Mouse (Mus musculus): ENCODE results near the gene Mdga1. TPM values are rescaled to one million over a fixed set of nuclear protein-coding genes. Genes with fewer than 3 reads are reported as not detected.

The Mdga1 gene
- total RNA-seq, 2 experiments from 2014 or later: 30.4 to 36.6 TPM

DNA sequence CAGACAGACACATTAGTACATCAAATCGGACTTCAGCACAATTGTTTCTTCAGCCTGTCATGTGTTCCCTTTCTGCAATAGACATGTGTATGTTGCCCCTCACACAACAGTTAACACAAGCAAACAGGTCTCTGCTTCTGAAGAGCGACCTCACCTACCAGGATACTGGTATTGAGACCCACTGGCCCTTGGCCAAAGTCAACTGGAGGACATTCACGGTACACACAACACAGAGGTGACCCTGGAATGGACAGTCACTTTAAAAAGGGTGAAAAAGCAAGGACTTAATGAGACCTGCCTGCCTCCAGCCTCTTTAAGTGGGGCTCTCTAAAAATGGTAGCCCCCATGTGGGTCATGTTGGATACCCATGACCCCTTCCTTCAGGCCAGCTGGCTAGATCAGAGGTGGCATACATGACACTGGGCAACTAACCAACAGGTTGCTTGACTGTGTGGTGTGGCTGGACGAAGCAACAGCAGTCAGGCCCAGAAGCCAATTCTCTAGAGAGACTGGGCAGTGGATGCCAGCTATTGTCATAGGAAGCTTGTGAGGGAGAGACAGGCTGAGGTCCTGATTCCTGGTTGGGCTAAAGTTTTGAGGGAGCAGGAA, 145.3 kb downstream of the Mdga1 start:
- no peak for DNase-seq (ENCODE audit: low spot score in 2 of 2)
- intact Hi-C loops (cut with DNase I): no loop called here

DNA sequence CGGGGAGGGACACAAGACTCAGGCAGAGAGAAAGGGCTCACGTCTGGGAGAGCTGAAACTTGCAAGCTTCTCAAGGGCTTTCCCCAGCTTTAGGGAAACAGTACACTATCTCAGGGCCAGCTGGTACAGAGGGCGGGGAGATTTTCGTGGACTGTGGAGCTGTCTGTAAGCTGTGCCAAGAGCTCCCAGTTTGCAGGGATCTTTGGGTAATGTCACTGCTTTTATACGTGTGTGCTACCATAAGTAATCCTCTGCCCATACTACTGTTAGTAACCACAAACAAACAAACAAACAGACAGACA, 145.7 kb downstream of the Mdga1 start:
- intact Hi-C loops (cut with DNase I): no loop called here
- peak in 1 of 2 experiments; percentile 68 for DNase-seq (ENCODE audit: low spot score in 2 of 2)

DNA sequence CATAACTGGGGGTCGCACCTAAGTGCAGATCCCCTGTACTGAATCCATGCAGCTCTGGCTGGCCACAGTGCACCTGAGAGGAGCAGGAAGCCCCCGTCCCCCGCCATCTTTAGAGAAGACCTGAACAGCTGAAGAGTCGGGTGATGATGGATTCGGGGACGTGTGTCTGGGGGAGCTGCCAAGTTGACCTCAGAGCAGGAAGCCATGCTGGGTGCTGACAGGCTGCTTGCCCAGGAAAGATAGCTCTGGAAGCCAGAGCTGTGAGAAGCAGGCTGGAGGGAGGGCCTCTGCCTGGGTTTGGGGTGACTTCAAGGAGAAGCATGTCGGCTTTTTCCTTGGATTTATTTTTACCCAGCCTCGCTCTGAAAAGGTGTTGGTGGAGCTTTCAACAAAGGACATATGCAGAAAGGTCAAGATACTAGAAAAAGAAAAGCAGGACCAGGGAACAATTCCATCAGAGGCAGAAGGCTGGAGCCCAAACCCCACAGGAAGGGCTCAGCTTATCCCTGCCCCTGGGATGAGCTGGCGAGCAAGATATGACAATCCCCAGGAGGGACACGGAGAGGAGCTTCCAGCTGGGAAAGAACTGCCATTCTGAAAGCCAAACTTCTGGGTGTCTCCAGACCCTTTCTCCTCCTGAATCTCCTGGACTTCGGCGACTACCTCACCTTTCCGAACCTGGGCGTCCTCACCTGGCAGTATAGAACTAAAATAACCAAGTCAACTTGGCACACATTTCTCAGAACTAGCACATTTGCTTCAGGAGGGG, 146.3 kb downstream of the Mdga1 start:
- intact Hi-C loops (cut with DNase I): no loop called here
- DNase-seq (ENCODE audit: low spot score in 2 of 2): peak in 1 of 2 experiments; percentile 24

DNA sequence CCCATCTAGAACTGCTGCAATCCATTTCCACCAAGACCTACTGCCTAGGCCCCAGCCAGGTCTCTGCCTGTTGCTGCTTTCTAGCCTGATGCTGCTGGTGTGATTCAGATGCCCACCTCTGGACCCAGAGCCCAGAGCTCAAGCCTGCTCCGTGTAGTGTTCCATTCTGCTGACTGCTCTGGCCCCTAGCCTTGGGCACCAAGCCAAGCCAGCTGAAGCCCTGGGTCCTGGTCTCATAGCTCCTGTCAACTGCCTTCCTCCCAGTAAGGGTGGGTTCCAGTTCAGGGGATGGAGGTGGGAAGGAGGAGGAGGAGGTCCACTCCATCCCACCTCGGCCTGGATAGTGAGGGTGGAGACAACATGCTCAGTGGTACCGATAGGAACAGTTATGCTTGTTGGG, 150.3 kb downstream of the Mdga1 start:
- intact Hi-C loops (cut with DNase I): no loop called here
- no peak for DNase-seq (ENCODE audit: low spot score in 2 of 2)

DNA sequence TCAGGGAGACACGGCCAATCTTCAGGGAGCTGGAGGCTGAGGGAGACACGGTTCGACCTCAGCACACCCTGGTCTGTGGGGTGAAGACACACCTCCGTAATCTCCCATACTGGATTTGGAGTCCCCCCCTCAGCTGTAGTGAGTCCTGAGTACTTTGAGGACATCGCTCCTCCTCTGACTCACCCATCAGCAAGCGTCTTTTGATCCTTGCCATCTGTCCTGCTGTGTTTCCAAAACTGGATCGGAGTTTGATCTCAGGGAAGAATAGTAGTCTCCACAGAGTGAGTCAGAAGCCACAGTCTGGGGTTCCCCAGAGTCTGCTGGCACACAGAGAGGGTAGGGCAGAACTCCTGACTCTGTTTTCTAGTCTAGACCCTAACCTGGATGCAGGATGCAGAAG, 150.9 kb downstream of the Mdga1 start:
- intact Hi-C loops (cut with DNase I): no loop called here
- peak in 1 of 2 experiments; percentile 45 for DNase-seq (ENCODE audit: low spot score in 2 of 2)

DNA sequence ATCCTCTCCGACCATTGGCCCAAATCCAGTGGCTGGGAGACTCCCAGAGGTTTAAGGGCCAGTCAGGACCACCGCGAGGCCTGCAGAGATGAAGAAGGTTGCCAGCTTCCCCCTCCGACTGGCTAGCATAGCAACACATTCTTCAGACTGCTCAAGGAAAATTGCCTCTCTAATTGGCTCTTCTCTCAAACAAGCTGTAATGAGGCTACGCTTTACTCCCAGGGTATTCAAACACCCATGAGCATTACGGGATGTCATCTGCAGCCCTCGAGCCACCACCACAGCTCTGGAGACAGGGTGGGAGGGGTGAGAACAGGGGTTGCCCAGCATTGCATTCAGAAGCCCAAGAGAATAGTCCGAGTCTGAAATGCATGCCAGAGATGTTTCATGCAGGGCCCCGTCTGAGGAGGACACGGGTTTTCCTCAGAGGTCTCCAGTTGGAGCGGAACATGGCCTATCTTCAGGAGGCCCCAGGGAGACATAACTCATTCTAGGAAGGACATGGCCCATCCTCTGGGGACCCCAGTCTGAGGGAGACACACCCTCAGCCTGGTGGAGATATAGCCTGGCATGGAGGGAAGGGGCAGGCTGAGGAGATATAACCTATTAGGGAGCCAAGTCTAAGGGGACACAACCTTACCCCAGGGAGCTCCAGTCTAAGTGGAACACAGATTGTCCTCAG, 151.5 kb downstream of the Mdga1 start:
- intact Hi-C loops (cut with DNase I): no loop called here
- DNase-seq (ENCODE audit: low spot score in 2 of 2): no peak

DNA sequence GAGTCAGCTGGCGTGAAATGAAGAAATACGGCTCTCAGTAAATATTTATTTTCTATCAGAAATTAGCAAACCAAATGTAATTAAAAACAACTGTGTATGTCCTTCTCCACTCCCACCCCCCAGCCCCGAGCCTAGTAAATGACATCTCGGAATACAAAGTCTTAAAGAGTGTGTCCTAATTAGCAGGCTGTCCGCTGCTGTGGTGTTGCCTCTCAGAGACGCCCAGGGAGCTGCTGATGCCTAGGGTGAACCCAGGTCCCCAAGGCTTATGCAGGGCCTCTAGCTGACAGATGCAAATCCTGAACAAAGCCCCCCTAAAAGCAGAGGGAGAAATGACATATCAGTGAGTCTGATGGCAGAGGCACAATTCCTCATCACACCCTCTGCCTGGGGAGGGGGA, 155.1 kb downstream of the Mdga1 start:
- DNase-seq (ENCODE audit: low spot score in 2 of 2): no peak
- intact Hi-C loops (cut with DNase I): no loop called here

DNA sequence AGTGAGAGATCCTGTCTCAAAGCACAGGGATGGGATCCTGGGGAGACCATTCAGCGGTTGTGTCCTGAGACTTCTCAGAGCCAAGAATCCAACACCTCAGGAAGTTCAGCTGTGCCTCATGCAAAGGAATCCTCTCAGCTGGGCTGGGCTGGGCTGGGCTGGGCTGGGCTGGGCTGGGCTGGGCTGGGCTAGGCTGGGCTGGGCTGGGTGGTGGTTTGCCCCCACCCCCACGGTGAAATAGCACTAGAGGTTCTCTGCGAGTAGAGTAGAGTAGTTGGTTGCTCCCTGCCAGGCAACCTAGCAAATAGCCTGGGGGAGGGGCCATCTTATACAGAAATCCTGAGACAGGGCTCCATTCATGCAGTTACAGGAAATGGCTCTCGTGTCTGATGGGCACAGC, 156.6 kb downstream of the Mdga1 start:
- DNase-seq (ENCODE audit: low spot score in 2 of 2): no peak
- intact Hi-C loops (cut with DNase I): no loop called here

DNA sequence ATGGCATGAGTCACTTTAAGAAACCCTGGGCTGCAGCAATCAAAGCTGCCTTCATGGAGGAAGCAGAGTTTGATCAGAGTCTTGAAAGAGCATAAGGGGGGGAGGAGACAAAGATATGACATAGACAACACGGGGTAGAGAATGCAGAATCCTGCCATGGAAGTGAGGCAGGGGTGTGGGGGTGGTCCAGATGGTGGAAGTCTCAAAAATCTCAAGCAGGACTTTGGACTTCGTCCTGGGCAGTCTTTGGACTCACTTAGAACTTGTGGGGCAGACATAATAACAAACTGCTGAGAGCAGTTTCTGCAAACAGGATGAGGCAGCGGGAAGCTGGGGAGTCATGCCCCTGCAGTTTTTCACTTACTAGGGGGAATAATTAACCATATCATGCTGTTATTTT, 166.3 kb downstream of the Mdga1 start:
- no peak for DNase-seq (ENCODE audit: low spot score in 2 of 2)
- intact Hi-C loops (cut with DNase I): loop anchor here (5.0 kb wide), 1 partner anchor 44 kb away; no protein-coding TSS in a partner anchor

DNA sequence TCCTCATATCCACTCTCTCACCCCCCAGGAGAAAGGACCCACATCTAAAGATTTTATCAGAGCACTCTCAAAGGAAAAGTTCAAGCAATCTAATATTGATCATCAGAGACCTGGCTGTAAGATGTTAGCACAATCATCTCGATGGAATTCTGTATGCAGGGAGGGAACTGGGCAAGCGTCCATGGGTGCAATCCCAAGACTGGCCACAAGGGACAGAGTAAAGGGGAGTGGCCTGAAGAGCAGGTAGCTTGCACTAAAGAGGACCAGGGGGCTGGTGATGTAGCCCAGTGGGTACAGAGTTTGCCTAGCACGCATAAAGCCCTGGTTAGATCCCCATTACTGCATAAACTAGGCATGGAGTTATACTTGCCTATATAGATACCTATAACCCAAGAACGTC, 168.5 kb downstream of the Mdga1 start:
- intact Hi-C loops (cut with DNase I): loop anchor here (5.0 kb wide), 1 partner anchor 46 kb away; no protein-coding TSS in a partner anchor
- DNase-seq (ENCODE audit: low spot score in 2 of 2): no peak

DNA sequence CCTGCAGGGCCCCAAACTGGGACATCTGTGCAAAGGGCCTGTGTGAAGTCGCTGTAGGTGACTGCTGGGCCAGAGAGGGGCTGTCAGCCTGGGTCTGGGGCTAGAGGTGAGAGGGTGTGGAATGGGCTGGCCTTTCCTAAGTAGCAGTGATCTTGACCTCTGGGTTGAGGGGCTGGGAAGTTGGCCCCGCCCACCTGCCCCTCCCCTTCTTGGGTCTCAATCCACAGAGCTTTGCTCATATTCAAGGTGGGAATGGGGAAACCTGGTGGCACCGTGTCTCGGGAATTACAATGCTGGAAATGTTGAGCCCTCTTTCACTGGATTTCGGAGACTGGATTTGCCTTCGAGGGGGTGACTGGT, 169.8 kb downstream of the Mdga1 start:
- intact Hi-C loops (cut with DNase I): loop anchor here (5.0 kb wide), 1 partner anchor 47 kb away; no protein-coding TSS in a partner anchor
- DNase-seq (ENCODE audit: low spot score in 2 of 2): no peak

DNA sequence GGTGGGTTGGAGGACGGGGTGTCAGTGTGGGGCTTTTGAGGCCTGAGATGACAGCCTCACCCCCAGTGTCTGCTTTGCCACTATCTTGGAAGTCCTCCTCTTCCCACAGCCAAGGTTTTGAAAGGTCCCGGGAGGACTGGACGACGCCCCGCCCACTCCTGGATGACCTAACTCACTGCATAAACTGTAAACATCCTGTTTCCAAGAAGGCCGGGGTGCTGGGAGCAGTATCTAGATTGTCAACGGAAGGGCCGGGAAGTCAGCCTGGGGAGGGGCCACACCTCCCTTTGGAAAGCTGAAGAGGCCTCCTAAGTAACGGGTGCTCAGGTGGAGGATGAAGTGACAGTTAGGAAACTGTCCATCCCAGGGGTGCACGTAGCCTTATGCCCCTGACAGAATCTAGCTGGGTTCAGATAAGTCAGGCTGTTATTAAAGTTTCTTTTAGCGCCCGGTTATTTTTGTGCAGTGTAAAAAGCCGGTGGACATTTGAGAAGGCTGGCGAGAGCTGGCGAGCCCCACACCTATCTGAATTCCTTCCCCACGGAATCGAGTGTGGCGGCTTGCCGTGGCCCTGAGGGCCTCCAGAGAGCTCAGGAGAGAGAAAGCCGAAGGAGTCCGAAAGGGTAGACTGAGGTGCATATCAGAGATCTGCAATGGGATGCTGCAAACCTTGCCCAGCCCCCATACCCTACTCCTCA, 170.3 kb downstream of the Mdga1 start:
- no peak for DNase-seq (ENCODE audit: low spot score in 2 of 2)
- intact Hi-C loops (cut with DNase I): loop anchor here (5.0 kb wide), 1 partner anchor 48 kb away; no protein-coding TSS in a partner anchor

DNA sequence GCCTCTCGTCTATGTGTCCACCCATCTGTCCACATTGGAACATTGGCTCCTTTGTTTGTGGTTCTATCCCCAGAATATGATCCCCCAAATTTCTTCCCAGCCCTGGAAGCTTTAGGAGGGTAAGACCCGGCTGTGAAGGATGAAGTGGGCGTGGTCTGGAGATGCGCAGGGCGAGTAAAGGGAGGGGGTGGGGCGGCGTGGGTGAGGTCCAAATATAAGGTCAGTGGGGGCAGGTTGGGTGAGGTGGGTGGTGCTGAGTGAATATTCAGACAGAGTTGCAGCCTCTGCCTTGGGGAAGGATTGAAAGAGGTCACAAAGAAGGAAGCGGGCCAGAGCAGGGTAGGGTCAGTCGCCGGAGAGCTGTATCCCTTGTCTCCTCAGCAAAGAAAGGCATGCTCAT, 171.7 kb downstream of the Mdga1 start:
- DNase-seq (ENCODE audit: low spot score in 2 of 2): no peak
- intact Hi-C loops (cut with DNase I): no loop called here

DNA sequence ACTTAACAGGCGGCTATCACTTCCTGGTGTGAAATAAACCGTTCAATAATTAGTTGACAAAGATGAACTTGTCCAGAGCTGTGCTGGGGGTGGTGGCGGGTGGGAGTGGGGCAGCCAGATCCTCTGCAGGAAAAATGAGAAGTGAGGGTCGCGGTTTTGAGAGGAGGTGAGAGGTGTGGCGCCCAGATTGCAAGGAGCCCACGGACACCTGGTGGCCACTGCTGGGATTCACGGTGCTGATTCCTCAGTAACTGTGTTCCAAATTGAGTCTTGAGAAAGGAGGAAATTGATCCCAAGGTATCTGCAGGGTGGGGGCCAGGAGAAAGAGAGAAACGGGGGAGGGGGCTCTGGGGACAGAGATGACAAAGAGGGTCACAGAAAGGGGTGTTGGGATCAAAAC, 173.1 kb downstream of the Mdga1 start:
- intact Hi-C loops (cut with DNase I): loop anchor here (2.0 kb wide), 1 partner anchor 86 kb away; no protein-coding TSS in a partner anchor
- DNase-seq (ENCODE audit: low spot score in 2 of 2): no peak

DNA sequence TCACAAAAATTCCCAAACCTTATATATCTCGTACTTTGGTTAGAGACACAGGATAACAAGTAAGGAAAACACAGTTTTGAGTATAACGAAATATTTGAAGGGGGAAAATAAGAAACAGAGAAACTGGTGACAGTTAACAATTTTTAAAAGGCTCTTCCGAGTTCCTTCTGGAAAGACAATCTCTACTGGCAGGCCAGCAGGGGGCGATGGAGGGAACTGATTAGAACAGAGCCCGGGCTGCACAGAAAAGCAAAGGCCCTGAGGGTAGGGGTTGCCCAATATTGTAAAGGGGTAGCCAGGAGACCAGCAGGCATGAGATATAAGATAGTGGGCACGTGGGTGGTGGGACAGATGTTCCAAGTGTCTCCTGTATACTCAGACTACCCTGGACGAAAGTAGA, 173.8 kb downstream of the Mdga1 start:
- DNase-seq (ENCODE audit: low spot score in 2 of 2): peak; percentile 55 to 62
- intact Hi-C loops (cut with DNase I): loop anchor here (2.0 kb wide), 1 partner anchor 87 kb away; no protein-coding TSS in a partner anchor

DNA sequence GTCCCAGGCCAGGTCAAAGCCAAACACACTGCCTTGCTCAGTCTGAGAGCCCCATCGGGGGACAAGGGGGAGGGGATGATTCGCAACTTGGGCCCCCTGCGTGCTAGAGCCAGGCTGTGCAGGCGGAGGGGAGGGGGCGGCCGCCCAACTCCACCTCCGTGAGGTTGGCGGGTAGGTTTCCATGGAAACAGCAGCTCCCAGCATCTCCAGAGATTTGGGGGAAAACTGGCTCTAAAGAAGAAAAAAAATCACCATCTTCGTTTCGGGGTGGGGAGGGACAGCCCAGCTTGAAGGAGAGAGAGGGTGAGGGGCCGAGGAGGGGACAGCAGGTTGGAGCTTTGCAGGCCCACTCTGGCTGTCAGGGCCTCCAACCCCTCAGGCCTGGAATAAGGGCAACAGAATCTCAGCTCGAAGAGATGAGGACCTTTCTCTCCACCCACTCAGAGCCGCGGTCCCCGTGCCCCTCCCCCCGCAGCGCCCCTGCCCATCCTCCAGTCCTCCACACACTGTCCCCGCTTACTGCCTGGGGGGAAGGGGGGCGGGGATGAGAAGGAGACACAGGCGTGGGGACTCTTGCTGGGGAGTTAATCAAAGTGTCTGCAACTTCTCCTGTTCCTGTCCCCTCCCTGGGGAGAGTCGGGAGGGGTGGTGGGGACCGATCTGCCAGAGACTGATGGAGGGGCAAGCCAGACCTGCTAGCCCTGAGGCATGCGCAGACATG, 174.7 kb downstream of the Mdga1 start:
- peak; percentile 37 to 39 for DNase-seq (ENCODE audit: low spot score in 2 of 2)
- intact Hi-C loops (cut with DNase I): no loop called here

DNA sequence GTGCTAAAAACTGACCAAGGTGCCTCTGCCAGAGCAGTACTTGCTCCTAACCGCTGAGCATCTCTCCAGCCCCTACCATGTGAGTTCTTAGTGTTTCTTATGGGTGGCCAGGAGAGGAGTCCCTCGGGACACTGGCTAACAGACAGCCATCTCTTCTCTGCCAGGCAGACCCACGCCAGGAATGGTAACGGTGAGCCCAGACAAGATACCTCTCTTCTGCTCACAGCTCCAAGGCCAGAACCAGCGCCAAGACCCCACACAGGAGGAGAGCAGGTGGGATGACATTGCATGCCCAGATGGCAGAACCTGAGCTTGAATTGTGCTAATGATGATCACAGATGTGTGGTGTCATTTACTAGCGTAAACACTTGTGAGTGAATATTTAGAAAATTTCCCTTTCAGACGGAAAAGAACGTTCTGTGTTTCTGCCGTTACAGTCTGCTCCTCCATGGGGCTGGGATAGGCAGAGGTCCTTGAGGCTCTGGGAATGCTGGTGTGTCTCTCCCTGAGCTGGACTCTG, 178.3 kb downstream of the Mdga1 start:
- intact Hi-C loops (cut with DNase I): no loop called here
- no peak for DNase-seq (ENCODE audit: low spot score in 2 of 2)

DNA sequence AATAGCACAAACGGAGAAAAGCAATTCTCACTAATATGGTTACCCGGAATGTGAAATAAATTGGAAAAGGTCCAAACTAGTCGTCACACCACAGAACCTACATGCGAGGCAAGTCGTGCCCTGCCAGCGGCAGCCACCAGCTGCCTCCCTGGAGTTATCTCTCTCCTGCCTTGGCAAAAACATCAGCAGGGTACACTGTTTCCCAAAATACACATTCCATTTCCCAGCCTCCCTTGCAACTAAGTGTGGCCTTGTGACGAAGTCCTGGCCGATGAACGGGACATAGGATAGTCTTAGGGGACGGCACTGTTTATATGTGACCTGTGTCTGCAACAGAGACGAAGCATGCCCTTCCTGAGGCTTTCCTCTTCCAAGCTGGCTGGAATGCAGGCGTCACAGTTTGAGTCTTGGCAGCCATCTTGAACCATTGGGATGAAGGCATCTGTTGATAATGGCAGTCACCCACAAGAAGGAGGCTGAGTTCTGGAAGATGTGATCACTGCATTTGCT, 179.6 kb downstream of the Mdga1 start:
- intact Hi-C loops (cut with DNase I): no loop called here
- no peak for DNase-seq (ENCODE audit: low spot score in 2 of 2)

DNA sequence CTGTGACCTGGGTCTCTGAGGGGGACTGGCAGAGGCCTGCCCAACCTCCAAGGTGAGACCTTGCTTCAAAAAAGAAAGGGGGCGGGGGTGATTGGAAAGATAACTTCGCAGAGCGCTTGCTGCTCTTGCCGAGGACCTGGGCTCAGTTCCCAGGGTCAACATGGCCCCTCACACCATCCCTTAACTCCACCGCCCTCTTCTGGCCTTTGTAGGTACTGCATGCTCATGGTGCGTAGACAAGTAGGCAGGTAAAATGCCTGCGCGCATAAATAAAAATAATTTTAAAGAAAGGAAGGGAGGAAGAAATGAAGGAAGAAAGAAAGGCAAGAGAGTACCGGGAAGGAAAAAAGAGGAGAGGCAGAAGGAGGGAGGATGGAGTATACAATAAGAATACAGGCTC, 180.2 kb downstream of the Mdga1 start:
- intact Hi-C loops (cut with DNase I): no loop called here
- no peak for DNase-seq (ENCODE audit: low spot score in 2 of 2)
